Mouse (Mus musculus) retina, postnatal 7 days (tissue): ENCODE data around the gene Gm17577.
"Not testable (repeated sequence)": the region's sequence is repeated elsewhere in the genome, so short reads cannot be mapped to it uniquely, and the experiment has no call there.

ENCODE experiments used
- DNase-seq: peaks from one replicate; pipeline ENCODE4 v3.0.0-alpha.2; 2012; ENCODE audit warnings: low read depth, low spot score

Gene Gm17577

DNA sequence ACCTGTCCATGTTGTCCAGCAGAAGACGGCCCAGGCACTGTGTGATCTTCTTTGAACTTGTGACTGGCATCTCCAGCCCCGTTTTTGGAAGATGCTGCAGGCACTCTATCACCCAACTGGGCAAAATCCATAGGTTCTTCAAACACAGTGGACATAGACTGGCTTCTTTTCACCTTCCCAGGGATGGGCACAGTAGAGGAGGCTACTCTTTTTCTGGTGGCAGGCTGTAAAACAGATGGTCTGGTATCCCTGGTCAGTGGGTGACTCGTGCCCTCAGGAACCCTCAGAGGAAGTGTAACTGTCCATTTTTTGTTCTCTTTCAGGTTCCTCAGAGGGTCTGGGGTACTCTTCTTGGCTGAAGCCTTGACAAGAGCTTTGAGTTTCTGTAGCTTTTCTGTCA, at the start of gene Gm17577:
Gm17577 (minus strand) TSS at position 101 of the 400 bp plus-strand sequence.
- DNase-seq = not testable (repeated sequence)

DNA sequence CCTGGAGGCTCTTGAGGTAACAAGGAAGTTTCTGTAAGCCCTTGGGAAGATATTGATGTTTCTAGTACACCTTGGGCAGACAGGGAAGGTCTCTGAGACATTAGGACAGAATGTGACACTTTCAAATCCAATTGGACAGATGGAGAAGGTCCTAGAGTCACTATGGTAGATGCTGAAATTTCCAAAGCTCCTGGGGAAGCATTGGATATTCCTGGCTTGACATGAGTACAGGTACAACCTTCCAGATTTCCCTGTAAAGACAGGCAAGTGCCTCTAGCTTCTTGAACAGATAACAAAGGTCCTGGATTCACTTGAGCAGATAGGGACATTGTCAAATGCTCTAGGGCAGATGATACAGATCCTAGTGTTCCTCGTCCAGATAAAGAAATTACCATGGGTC, 24.3 kb downstream of the Gm17577 start, which contains the start of gene Srsx:
Srsx (minus strand) TSS at position 101 of the 400 bp plus-strand sequence.
- DNase-seq = not testable (repeated sequence)
